Mouse (Mus musculus) hindbrain, embryonic 10.5 days (tissue): ENCODE results near the gene Capn1. TPM values are rescaled to one million over a fixed set of nuclear protein-coding genes. Genes with fewer than 3 reads are reported as not detected.

Source experiments
- polyA plus RNA-seq: library from polyadenylated mRNA; unstranded; fragments of >200 nt; fragmentation: Nextera tagmentation; extraction: Ambion mirVana; gene quantifications from 2 replicates; pipeline ENCODE4 v1.2.1, GENCODE M21; 2016

Capn1 gene
- polyA plus RNA-seq, 1 experiment from 2014 or later, result 6.5 TPM

Other genes starting within 250 kb of the Capn1 start
- 68.2 and 69.5 TPM in 2 replicates for gene Scyl1, start 244.5 kb downstream of the Capn1 start, polyA plus RNA-seq
- gene Frmd8, start 140.6 kb downstream of the Capn1 start, polyA plus RNA-seq, result 37.2 and 37.8 TPM in 2 replicates
- gene Slc25a45, start 138.1 kb downstream of the Capn1 start, polyA plus RNA-seq, result 2.8 TPM in 2 replicates
- 9.9 and 11.3 TPM in 2 replicates for gene Tigd3, start 121.7 kb downstream of the Capn1 start, polyA plus RNA-seq
- gene Dpf2, start 102.9 kb downstream of the Capn1 start, polyA plus RNA-seq, result 225 TPM in 2 replicates
- 2.0 and 2.9 TPM in 2 replicates for gene Cdc42ep2, start 91.1 kb downstream of the Capn1 start, polyA plus RNA-seq
- gene Pola2, start 51.7 kb downstream of the Capn1 start, polyA plus RNA-seq, result 83.7 and 110 TPM in 2 replicates
- gene Slc22a20, start 29.8 kb downstream of the Capn1 start, polyA plus RNA-seq, result not detected in 2 replicates
- 37.0 and 39.2 TPM in 2 replicates for gene Syvn1, start 30.7 kb upstream of the Capn1 start, polyA plus RNA-seq
- 77.8 and 81.7 TPM in 2 replicates for gene Mrpl49, start 41.9 kb upstream of the Capn1 start, polyA plus RNA-seq
- 764 and 815 TPM in 2 replicates for gene Fau, start 41.9 kb upstream of the Capn1 start, polyA plus RNA-seq
- 38.3 and 41.9 TPM in 2 replicates for gene Znhit2, start 45.3 kb upstream of the Capn1 start, polyA plus RNA-seq
- gene Tm7sf2, start 52.5 kb upstream of the Capn1 start, polyA plus RNA-seq, result 37.2 and 41.3 TPM in 2 replicates
- gene Vps51, start 61.3 kb upstream of the Capn1 start, polyA plus RNA-seq, result 70.2 and 74.9 TPM in 2 replicates
- not detected in 2 replicates for gene Tmem262, start 64.1 kb upstream of the Capn1 start, polyA plus RNA-seq
- gene Gm28374, start 66.4 kb upstream of the Capn1 start, polyA plus RNA-seq, result 2.4 and 2.6 TPM in 2 replicates
- gene Zfpl1, start 69.1 kb upstream of the Capn1 start, polyA plus RNA-seq, result 79.2 and 87.1 TPM in 2 replicates
- 57.7 and 65.4 TPM in 2 replicates for gene Cdca5, start 69.1 kb upstream of the Capn1 start, polyA plus RNA-seq
- gene AC131692.1, start 78.5 kb upstream of the Capn1 start, polyA plus RNA-seq, result 0.38 and 0.83 TPM in 2 replicates
- 0.64 and 0.90 TPM in 2 replicates for gene Naaladl1, start 89.9 kb upstream of the Capn1 start, polyA plus RNA-seq
- gene Sac3d1, start 102.8 kb upstream of the Capn1 start, polyA plus RNA-seq, result 70.0 and 70.1 TPM in 2 replicates
- 27.0 and 35.1 TPM in 2 replicates for gene Snx15, start 112.4 kb upstream of the Capn1 start, polyA plus RNA-seq
- 0.09 TPM in 1 of 2 replicates, not detected in the other for gene Batf2, start 125.1 kb upstream of the Capn1 start, polyA plus RNA-seq
- 125 and 130 TPM in 2 replicates for gene Arl2, start 125.7 kb upstream of the Capn1 start, polyA plus RNA-seq
- gene Majin, start 168.5 kb upstream of the Capn1 start, polyA plus RNA-seq, result 0.12 TPM in 1 of 2 replicates, not detected in the other
- gene Gpha2, start 210.5 kb upstream of the Capn1 start, polyA plus RNA-seq, result 0.57 TPM in 1 of 2 replicates, not detected in the other
- gene Ppp2r5b, start 220.0 kb upstream of the Capn1 start, polyA plus RNA-seq, result 37.8 and 53.8 TPM in 2 replicates
- gene Atg2a, start 225.8 kb upstream of the Capn1 start, polyA plus RNA-seq, result 10.3 and 14.9 TPM in 2 replicates